Mouse (Mus musculus) midbrain, embryonic 11.5 days (tissue): Measurements from ENCODE around the gene Rere. TPM values are rescaled to one million over a fixed set of nuclear protein-coding genes. Genes with fewer than 3 reads are reported as not detected.

Experiments used
- ATAC-seq: fragments of 200-750 bp; cut with Nextera tagmentation; 2 replicates; pipeline ENCODE4 v1.8.0; 2017; ENCODE audit warnings: moderate TSS enrichment, moderate library complexity; ENCODE audit not compliant: low FRiP score
- DNase-seq: peaks from one replicate; pipeline ENCODE4 v3.0.0; 2015; ENCODE audit warnings: low spot score; ENCODE audit errors: missing footprints
- H3K27ac ChIP-seq: fragments of 300-500 bp; sonication (generic); 2 replicates; pipeline ENCODE4 v1.5.1; 2014; ENCODE audit warnings: low read depth, low read length
- H3K27me3 ChIP-seq: fragments of 300-500 bp; sonication (generic); 2 replicates; pipeline ENCODE4 v1.6.1; 2014; ENCODE audit warnings: mild to moderate bottlenecking, low read length, moderate library complexity, mixed read lengths; ENCODE audit not compliant: control insufficient read depth, insufficient read depth
- H3K36me3 ChIP-seq: fragments of 300-500 bp; sonication (generic); 2 replicates; pipeline ENCODE4 v1.6.1; 2014; ENCODE audit warnings: mild to moderate bottlenecking, low read length, moderate library complexity, mixed read lengths; ENCODE audit not compliant: control insufficient read depth, insufficient read depth
- H3K4me1 ChIP-seq: fragments of 300-500 bp; sonication (generic); 2 replicates; pipeline ENCODE4 v1.6.1; 2014; ENCODE audit warnings: low read length; ENCODE audit not compliant: control insufficient read depth, insufficient read depth
- H3K4me2 ChIP-seq: fragments of 300-500 bp; sonication (generic); 2 replicates; pipeline ENCODE4 v1.6.1; 2014; ENCODE audit warnings: mild to moderate bottlenecking, moderate library complexity
- H3K4me3 ChIP-seq: fragments of 300-500 bp; sonication (generic); 2 replicates; pipeline ENCODE4 v1.5.1; 2014; ENCODE audit warnings: low read depth, low read length
- H3K9ac ChIP-seq: fragments of 300-500 bp; sonication (generic); 2 replicates; pipeline ENCODE4 v1.6.1; 2014; ENCODE audit warnings: low read length
- H3K9me3 ChIP-seq: fragments of 300-500 bp; sonication (generic); 2 replicates; pipeline ENCODE4 v1.6.1; 2016; ENCODE audit warnings: low read length; ENCODE audit not compliant: control insufficient read depth
- WGBS: fragments of 180-500 bp; shearing (Covaris S2); extraction: QIAGEN DNeasy Blood & Tissue Kit; methylation state at CpG from one replicate; pipeline ENCODE4 v1.1.7; 2014; 5-methylcytosine and 5-hydroxymethylcytosine counted together
- polyA plus RNA-seq: library from polyadenylated mRNA; unstranded; fragments of >200 nt; fragmentation: Nextera tagmentation; extraction: Ambion mirVana; gene quantifications from 2 replicates; pipeline ENCODE4 v1.2.1, GENCODE M21; 2014

The Rere gene
- polyA plus RNA-seq, 1 experiment from 2014 or later, result 34.2 TPM

GRCm38 (mm10) chr4:150393607-150394006 is 112.2 kb downstream of the Rere start:
- H3K9me3 ChIP-seq, result no peaks in the 10 kb centered on the region
- peaks cover 43% of the 10 kb centered on the region for H3K4me1 ChIP-seq
- 60% methylated on average over 8 of the region's 8 CpGs for WGBS
- H3K27ac ChIP-seq, result no peak overlapping the region
- DNase-seq (no peak), ATAC-seq (no peak)
- no peaks in the 10 kb centered on the region for H3K36me3 ChIP-seq
- no peak overlapping the region for H3K4me2 ChIP-seq
- no peak overlapping the region for H3K4me3 ChIP-seq
- no peak overlapping the region for H3K9ac ChIP-seq
- no peaks in the 10 kb centered on the region for H3K27me3 ChIP-seq

GRCm38 (mm10) chr4:150394091-150394490 is 112.6 kb downstream of the Rere start:
- DNase-seq (no peak), ATAC-seq (no peak)
- Histone ChIP-seq H3K27me3 (no peaks in the 10 kb centered on the region), H3K27ac (no peak overlapping the region), H3K4me1 (peaks cover 48% of the 10 kb centered on the region), H3K9me3 (no peaks in the 10 kb centered on the region), H3K4me2 (no peak overlapping the region), H3K9ac (no peak overlapping the region), H3K4me3 (no peak overlapping the region), H3K36me3 (no peaks in the 10 kb centered on the region)
- 85% methylated on average over 4 of the region's 4 CpGs for WGBS

DNA sequence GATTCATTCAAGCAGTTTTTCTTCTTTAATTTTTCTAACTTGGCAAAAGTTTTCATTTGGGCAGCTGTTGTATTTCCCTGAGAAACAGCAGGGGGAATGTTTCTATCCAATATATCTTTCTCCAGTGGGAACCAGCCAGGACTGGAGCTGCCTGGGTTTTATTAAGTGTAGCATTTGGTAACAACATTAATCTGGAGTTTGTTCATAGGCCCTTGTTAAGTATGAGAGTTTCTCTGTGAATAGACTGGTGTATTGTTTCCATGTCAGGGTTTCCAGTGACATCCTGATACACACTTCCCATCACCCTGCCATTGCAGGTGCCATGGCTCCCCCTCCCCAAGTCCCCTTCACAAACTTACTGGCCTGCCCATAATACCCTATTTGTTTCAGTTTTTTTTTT is 114.9 kb downstream of the Rere start:
- DNase-seq (no peak), ATAC-seq (no peak)
- Histone ChIP-seq H3K9ac (no peak overlapping the region), H3K36me3 (no peaks in the 10 kb centered on the region), H3K4me2 (no peak overlapping the region), H3K4me1 (peaks cover 49% of the 10 kb centered on the region), H3K9me3 (no peaks in the 10 kb centered on the region), H3K27ac (peak overlapping the region; percentile 66; the same call in 1 of the 2 replicates), H3K4me3 (no peak overlapping the region), H3K27me3 (no peaks in the 10 kb centered on the region)

DNA sequence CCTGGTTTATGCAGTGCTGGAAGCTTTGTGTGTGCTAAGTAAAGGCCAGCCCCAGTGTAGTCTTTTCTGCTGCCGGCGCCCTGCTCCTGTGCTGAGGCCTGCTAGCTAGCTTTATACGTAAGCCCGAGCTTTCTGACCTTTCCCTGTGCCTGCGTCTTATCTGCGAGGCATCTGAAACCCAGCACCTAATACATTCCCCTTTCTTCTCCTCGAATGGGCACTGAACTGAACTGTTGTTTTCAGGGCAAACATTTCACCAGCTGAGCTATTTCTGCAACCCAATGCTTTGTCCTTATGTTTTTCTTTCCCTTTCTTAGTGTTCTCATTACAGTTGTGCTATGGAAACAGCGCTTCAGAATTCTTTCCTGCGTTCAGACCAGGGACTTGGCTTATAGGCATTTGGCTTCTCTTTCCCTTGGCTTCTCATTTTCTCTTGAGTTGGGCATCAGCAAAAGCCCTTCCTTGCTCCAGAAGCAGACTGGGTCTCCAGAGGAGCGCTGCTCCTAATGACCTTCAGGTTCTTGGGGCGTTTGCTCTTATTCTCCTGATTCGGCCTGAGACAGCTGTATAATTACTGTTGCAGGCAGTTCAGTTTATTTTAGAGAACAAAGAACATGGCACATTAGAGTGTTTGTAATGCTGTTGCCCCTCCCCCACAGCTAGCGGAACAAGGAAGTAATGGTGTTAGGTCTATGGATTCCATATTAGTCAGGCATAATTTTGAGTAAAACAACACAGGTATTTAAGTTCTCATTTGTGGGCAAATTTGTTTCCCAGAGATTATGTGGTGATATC is 115.6 kb downstream of the Rere start:
- WGBS, result 31% methylated on average over 13 of the region's 13 CpGs
- Histone ChIP-seq H3K36me3 (no peaks in the 10 kb centered on the region), H3K9ac (peak overlapping the region; percentile 21; the same call in 1 of the 2 replicates), H3K4me3 (no peak overlapping the region), H3K4me1 (peaks cover 49% of the 10 kb centered on the region), H3K27ac (peak overlapping the region; percentile 66; the same call in 1 of the 2 replicates), H3K27me3 (no peaks in the 10 kb centered on the region), H3K9me3 (no peaks in the 10 kb centered on the region), H3K4me2 (no peak overlapping the region)
- no peak for ATAC-seq
- peak; percentile 91 for DNase-seq

DNA sequence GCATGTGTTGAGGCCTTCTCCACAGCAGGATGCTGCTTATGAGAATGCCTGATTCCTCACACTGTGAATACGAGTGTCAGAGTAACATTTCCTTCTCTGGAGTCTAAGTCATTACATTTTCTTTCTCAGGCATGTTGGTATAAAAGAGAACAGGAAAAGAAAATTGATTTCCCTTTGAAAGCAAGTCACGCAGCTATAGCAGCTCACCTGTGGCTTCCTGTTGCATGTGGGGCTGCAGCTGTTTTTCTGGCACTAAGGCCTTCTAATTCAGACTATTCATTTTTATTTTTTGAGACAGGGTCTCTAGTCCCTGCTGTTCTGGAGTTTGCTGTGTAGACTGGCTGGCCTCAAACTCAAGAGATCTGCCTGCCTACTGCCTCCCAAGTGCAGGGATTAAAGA is 117.6 kb downstream of the Rere start:
- H3K9me3 ChIP-seq, result no peaks in the 10 kb centered on the region
- no peaks in the 10 kb centered on the region for H3K27me3 ChIP-seq
- no peak overlapping the region for H3K9ac ChIP-seq
- ATAC-seq (no peak), DNase-seq (no peak)
- no peak overlapping the region for H3K4me2 ChIP-seq
- WGBS, result 49% methylated on average over 2 of the region's 2 CpGs
- no peak overlapping the region for H3K4me3 ChIP-seq
- no peaks in the 10 kb centered on the region for H3K36me3 ChIP-seq
- H3K27ac ChIP-seq, result no peak overlapping the region
- H3K4me1 ChIP-seq, result peaks cover 43% of the 10 kb centered on the region

DNA sequence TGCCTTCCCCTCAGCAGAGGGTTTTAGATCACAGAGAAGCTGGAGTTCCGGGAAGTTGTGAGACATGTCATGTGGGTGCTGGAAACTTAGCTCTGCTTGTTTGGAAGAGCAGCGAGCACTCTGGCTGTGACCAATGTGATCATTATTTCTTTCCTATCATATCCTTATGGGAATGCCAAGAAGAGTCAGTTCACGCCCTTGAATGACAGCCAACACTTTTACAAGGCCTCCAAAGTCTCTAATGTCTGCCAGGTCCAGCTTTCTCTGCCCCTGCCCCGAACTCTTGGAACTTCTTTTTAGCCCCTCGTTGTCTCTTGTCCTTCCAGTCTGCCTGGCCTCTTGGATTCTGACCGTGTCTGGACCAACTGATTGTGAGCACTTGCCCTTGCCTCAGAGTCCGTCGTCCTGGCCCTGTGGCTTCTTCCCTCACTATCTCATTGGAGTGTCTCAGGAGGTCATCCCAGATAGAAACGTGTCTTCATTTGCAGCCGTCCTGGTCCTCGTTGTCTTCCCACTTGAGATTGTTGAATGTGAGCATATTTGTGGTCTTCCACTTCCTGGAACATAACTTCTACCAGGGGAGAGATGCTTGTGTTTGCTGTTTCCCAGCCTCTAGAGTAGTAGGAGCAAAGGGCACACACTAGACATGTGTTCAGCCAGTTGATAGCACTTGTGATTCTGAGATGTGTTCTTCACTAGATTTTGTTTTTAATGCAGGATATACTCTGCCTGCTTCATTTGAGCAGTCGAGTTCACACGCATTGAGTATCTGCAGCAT is 120.6 kb downstream of the Rere start:
- no peak overlapping the region for H3K27ac ChIP-seq
- no peak overlapping the region for H3K4me3 ChIP-seq
- H3K9ac ChIP-seq, result no peak overlapping the region

DNA sequence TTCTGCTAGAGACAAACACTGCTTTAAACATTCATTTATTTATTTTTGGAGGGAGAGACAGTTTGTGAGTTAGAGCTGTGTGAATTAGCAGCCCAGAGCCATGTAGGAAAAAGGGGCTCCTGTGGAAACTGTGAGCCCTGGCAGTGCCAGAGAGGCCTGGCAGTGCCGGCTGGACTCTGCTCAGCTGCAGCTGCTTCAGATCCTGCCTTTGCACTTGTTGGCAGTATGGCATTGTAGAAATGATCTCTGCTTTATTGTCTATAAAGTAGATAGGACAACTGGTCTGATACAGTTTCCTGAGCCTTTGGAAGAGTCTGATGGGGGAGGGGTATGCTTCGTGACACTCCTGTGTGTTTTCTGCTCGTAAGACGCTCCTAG is 121.2 kb downstream of the Rere start:
- Histone ChIP-seq H3K9ac (no peak overlapping the region), H3K27me3 (no peaks in the 10 kb centered on the region), H3K4me2 (no peak overlapping the region), H3K4me1 (peaks cover 30% of the 10 kb centered on the region), H3K4me3 (no peak overlapping the region), H3K27ac (no peak overlapping the region), H3K9me3 (no peaks in the 10 kb centered on the region), H3K36me3 (no peaks in the 10 kb centered on the region; the same call in 1 of the 2 replicates)
- DNase-seq, result no peak
- no peak for ATAC-seq
- 81% methylated on average over 4 of the region's 4 CpGs for WGBS

More for the DNA sequence above, 120.6 kb downstream of the Rere start:
- ATAC-seq, result no peak
- no peaks in the 10 kb centered on the region for H3K27me3 ChIP-seq
- 81% methylated on average over 13 of the region's 13 CpGs for WGBS
- H3K36me3 ChIP-seq, result no peaks in the 10 kb centered on the region
- no peaks in the 10 kb centered on the region for H3K9me3 ChIP-seq
- H3K4me1 ChIP-seq, result peaks cover 36% of the 10 kb centered on the region
- no peak overlapping the region for H3K4me2 ChIP-seq
- DNase-seq, result no peak

DNA sequence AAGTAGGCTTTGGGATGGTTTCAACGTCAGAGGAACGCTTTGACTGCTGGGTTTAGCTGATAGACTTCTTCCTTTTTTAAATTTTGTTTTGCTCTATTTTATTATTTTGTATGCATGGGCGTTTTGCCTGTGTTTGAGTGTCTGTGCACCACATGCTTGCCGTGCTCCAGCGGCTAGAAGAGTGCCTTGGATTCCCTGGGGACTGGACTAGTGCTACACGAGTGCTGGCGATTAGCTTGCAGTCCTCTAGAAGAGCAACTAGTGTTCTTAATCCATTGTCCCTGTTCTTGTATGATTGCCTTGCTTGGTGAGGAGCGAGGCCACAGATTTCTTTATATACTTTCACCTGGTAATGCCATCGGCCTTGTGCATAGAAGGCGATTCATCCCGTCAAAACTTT is 122.5 kb downstream of the Rere start:
- no peaks in the 10 kb centered on the region for H3K9me3 ChIP-seq
- 53% methylated on average over 11 of the region's 11 CpGs for WGBS
- H3K4me2 ChIP-seq, result no peak overlapping the region
- H3K36me3 ChIP-seq, result peaks cover 2% of the 10 kb centered on the region; the same call in 1 of the 2 replicates
- H3K4me1 ChIP-seq, result peaks cover 17% of the 10 kb centered on the region
- H3K9ac ChIP-seq, result no peak overlapping the region
- no peak overlapping the region for H3K27ac ChIP-seq
- no peaks in the 10 kb centered on the region for H3K27me3 ChIP-seq
- no peak for ATAC-seq
- DNase-seq, result no peak
- no peak overlapping the region for H3K4me3 ChIP-seq

- Histone ChIP-seq H3K27ac (no peak overlapping the region), H3K27me3 (no peaks in the 10 kb centered on the region), H3K4me3 (no peak overlapping the region), H3K9me3 (no peaks in the 10 kb centered on the region), H3K36me3 (peaks cover 2% of the 10 kb centered on the region; the same call in 1 of the 2 replicates), H3K4me1 (peaks cover 14% of the 10 kb centered on the region), H3K9ac (no peak overlapping the region), H3K4me2 (no peak overlapping the region)
- no peak for DNase-seq
- 42% methylated on average over 6 of the region's 6 CpGs for WGBS
- no peak for ATAC-seq
Measured at GRCm38 (mm10) chr4:150404583-150404982, 123.1 kb downstream of the Rere start.
